Mouse (Mus musculus) Muller cell, postnatal 12 days (primary cell): ENCODE data around the gene C1ra.
"Not testable (repeated sequence)": the region's sequence is repeated elsewhere in the genome, so short reads cannot be mapped to it uniquely, and the experiment has no call there.

Experiments
- DNase-seq: peaks from one replicate; pipeline ENCODE4 v3.0.0-alpha.2; 2015; ENCODE audit errors: inconsistent ontology term

C1ra gene

DNA sequence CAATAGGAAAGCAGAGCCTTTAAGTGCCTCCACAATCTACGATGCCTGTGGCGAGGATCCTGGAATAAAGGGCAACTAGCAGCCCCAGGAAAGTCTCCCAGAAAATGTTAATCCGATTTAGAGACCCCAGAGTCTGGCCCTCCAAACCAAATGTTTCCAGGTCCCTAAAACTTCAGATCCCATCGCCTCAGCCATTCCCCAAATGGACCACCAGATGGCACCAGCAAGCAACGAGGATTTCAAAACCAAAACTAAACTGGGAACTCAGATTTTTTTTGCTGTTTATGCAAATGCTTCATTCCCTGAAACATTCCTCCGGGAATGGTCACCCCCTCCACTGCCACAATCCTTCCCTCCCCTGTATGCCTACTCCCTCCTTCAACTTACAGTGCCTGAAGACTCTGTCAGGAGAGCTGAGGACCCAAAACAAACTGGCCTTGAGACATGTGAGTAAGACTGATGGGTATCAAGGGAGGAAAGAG lies at the start of gene C1ra:
Gene C1ra (plus strand): TSS at position 51 of the 482 bp plus-strand sequence.
- peak; percentile 72 for DNase-seq

DNA sequence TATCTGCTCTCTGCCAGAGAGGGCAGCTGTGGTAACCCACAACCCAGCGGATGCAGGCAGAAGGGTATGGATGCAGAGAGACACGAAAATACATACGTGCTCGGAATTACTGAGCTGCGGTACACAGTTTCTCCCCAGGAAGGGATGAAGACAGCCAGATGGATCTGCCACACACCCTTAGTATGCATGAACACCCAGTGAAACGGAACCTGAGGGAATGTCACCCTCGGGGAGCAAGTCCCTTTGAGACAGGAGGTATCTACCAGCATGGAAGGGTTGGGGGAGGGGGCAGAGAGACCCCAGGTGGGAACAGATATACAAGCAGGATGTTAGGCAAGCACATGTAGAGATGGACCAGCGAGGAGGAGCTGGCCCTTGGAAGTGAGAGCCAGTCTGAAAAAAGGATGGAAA lies 48.3 kb upstream of the C1ra start:
- DNase-seq, result no peak

GRCm38 (mm10) chr6:124464305-124465271 lies 47.6 kb upstream of the C1ra start, which contains the start of gene Clstn3:
Gene Clstn3, minus strand, starts transcription at chr6:124464794.
- DNase-seq, result peak; percentile 79

- DNase-seq, result no peak
Observed at GRCm38 (mm10) chr6:124465299-124465698, 46.9 kb upstream of the C1ra start.

DNA sequence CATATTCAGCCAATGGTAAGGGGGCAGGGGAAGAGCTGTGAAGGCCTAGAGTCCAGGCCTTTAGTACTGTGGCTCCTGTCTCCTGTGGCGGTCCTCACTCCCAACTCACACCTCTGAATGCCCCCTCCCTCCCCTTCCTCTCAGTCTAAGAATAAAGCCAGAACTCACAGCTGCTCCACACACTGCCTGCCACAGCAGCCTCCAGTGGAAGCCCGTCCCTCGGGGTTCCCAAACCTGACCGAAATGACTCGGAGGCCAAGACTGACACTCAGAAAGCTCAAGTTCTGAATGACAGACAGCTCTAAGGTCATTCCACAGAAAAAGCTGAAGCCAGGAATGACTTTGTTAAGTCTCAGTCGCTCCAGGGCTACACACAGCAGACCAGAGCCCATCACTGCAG lies 46.5 kb upstream of the C1ra start:
- no peak for DNase-seq

GRCm38 (mm10) chr6:124471121-124471520 lies 41.1 kb upstream of the C1ra start:
- DNase-seq, result no peak

DNA sequence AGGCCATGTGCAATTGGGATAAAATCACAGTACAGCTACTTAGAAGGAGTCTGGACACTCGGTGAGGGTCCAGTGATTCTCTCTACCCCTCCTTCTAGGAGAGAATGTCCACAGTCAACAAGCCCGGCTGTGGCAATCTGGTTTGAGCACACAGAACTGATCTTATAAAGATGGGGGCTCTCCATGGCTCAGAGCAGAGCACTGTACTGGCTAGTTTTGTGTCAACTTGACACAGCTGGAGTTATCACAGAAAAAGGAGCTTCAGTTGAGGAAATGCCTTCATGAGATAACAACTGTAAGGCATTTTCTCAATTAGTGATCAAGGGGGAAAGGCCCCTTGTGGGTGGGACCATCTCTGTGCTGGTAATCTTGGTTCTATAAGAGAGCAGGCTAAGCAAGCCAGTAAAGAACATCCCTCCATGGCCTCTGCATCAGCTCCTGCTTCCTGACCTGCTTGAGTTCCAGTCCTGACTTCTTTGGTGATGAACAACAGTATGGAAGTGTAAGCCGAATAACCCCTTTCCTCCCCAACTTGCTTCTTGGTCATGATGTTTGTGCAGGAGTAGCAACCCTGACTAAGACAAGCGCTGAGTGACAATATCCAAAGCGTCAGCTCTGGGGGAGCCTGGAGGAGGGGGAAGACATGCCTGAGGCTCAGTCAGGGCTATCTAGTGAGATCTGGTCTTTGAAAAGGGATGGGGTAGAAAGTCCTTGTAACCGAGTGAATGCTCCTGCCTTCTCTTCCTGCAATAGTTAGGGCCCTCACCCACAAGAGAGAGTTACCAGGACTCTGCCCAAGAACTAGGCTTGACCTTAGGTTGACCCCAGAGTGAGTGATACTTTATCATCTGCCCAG lies 40.2 kb upstream of the C1ra start:
- not testable (repeated sequence) for DNase-seq

- DNase-seq, result no peak
Observed at GRCm38 (mm10) chr6:124472801-124473200, 39.4 kb upstream of the C1ra start.

DNA sequence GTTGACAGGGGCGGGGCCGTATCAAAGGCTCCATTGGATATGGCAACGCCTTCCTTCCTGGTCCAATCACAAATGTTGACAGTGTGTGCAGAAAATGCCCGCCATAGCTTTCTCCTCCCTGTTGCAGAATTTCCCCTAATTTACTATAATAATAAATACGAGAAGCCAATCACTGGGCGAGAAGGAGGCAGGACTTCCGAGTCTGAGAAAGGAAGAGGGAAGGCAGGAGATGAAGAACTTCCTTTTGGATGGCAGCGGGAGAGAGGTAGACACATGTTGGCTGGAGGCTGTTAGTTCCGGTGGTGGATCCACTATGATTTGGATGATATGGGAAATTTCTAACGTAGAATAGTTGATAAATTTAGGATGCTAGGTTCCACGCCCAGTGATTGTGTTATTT lies 37.6 kb upstream of the C1ra start:
- DNase-seq, result no peak

DNA sequence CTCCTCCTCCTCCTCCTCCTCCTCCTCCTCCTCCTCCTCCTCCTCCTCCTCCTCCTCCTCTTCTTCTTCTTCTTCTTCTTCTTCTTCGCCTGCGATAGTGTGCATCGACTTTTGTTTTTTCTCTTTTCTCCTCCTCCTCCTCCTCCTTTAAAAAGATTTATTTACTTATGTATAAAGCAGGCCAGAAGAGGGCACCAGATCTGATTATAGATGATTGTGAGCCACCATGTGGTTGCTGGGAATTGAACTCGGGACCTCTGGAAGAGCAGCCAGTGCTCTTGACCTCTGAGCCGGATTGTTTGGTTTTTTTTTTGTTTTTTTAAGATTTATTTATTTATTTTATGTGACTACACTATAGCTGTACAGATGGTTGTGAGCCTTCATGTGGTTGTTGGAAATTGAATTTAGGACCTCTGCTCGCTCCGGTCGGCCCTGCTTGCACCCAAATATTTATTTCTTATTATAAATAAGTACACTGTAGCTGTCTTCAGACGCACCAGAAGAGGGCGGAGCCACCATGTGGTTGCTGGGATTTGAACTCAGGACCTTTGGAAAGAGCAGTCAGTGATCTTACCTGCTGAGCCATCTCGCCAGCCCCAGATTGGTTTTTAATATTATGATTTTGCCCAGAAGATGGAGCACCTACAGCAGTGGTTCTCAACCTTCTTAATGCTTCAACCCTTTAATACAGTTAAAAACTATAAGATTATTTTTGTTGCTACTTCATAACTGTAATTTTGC lies 36.7 kb upstream of the C1ra start:
- DNase-seq, result not testable (repeated sequence)

- DNase-seq, result no peak
Observed at GRCm38 (mm10) chr6:124476216-124476615, 36.0 kb upstream of the C1ra start.

GRCm38 (mm10) chr6:124476796-124477195 lies 35.4 kb upstream of the C1ra start:
- no peak for DNase-seq

GRCm38 (mm10) chr6:124477221-124477655 lies 35.0 kb upstream of the C1ra start:
- no peak for DNase-seq

DNA sequence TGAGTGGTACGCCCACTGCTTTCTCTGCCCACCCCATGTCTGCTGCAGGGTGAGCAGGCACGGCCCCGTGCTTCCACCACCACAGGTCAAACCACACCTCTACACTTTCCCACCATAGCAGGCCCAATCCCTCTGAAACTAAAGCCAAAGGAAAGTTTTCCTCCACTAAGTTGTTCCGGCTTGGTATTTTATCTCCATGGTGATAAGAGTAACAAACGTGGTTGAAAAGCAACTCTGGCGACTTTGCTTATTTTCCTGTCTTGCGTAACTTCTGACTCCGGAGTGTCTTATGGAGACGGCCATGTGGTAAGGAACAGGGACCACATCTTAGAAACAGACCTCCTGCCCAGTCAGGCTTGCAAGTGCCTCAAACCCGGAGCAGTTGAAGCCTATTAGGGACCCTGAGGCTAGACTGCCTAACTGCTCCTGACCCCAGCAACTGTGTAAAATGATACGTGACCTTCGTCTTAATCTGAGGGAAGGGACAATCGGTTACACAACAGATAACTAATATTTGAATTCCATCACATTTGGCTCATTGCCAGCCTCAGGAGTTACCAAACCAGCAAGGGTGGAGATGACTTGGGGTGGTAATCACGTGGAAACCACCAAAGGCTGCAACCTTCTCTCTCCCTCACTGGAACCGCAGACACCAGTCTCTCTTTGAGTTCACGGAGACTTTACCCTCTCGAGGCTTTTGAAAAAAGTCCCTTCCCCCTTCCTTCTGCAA lies 34.1 kb upstream of the C1ra start:
- DNase-seq, result no peak

GRCm38 (mm10) chr6:124478874-124479572 lies 33.2 kb upstream of the C1ra start:
- DNase-seq, result no peak

- no peak for DNase-seq
Observed at GRCm38 (mm10) chr6:124479573-124479930, 32.7 kb upstream of the C1ra start.

GRCm38 (mm10) chr6:124480295-124480694 lies 31.9 kb upstream of the C1ra start:
- DNase-seq, result peak; percentile 17

DNA sequence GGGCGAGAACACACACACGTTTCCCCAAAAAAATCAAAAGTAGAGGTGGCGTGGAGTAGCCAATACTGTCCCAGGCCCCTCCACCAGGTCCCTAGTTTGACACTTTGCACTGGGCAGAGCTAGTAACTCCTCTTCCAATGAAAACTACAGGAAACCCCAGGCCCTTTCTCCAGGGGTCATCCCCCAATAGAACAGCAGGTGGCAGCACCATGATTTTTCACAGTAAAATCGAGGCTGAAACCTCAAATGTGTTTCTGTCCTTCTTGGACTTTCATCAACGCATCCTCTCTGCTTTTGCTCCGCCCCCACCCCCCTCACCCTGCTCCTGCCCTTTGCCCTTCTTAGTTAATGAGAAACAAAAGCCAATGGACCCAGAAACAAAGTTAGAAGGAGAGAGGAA lies 30.6 kb upstream of the C1ra start:
- DNase-seq, result peak; percentile 52

GRCm38 (mm10) chr6:124483831-124484230 lies 28.4 kb upstream of the C1ra start:
- not testable (repeated sequence) for DNase-seq

- DNase-seq, result peak; percentile 70
Observed at GRCm38 (mm10) chr6:124484851-124485250, 27.4 kb upstream of the C1ra start.
